In the genomic region with DNA sequence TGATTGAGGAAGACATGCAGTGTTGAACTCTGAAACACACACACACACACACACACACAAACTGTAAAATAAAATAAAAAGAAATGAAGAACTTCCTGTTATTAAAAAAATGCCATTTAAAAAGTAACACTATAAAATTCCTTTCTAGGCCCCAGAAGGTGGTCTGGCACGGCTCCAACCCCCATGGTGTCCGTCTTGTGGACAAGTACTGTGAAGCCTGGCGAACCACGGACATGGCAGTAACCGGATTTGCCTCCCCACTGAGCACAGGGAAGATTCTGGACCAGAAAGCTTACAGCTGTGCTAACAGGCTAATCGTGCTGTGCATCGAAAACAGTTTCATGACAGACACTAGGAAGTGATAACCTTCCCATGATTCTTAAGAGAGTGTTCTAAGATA, we compare ENCODE assay signal across 15 mouse cellular contexts. TPM values are rescaled to one million over a fixed set of nuclear protein-coding genes. Genes with fewer than 3 reads are reported as not detected.
DNase-seq lines count a peak whose midpoint lies in the region; TF ChIP-seq lines count a peak whose summit lies in the region.
"Had no signal": no experiment of that assay in that cellular context is flagged by ENCODE, and none has a peak within 500 bp of the region (broad histone marks: within the 10 kb centered on the region; RNA-seq: fewer than 3 reads in every experiment).

No protein-coding gene starts in this region.

- H3K4me3 ChIP-seq in lung, adult 2 months (replicated peaks; ENCODE audit: extremely low read depth, low read depth, low read length) = no peak overlapping the region
- H3K4me3 ChIP-seq: hindbrain, embryonic 13.5 days; limb, embryonic 15.5 days; lung, embryonic 15.5 days had no signal

- no peak for TF ChIP-seq CTCF in lung, adult 2 months (IDR thresholded peaks at IDR 0.05; ENCODE audit: insufficient read depth, low read length)

- DNase-seq in cerebellum, postnatal 10 days = peak; percentile 57 to 68
- DNase-seq in cerebellum, adult 9-11 months = no peak
- DNase-seq in kidney, postnatal 10 days = peak; percentile 54
- DNase-seq in kidney, adult 11 months = no peak
- DNase-seq in right cerebral cortex, postnatal 10 days (ENCODE audit: low spot score in 2 of 2) = peak; percentile 45 to 55
- no peak for DNase-seq in right cerebral cortex, postnatal 25 days
- DNase-seq in lung, adult 2 months = no peak
- DNase-seq: adrenal gland, postnatal 36 days; cerebellum, adult 11-12 months; kidney, adult 8-10 months; kidney, postnatal 25 days; thymus, postnatal 36 days had no signal

- H3K4me1 ChIP-seq in lung, adult 2 months (ENCODE audit: control insufficient read depth, insufficient read depth, low read length) = no peaks in the 10 kb centered on the region
- H3K4me1 ChIP-seq: hindbrain, embryonic 13.5 days had no signal

- WGBS in lung, adult 2 months = 72% methylated on average over 7 of the region's 7 CpGs

- TF ChIP-seq POLR2A in lung, adult 2 months (IDR thresholded peaks at IDR 0.05; ENCODE audit: borderline replicate concordance, extremely low read depth, low read depth, low read length) = no peak

RNA-seq across cellular contexts. Expression of a gene that starts 41.1 kb away (rescaled TPM):
- polyA plus RNA-seq in lung, adult 2 months (2012; rRNA removed) = 6.2 and 9.9 TPM in 2 replicates

Comparison
In these comparisons a context has a peak if more than half of its experiments do, and no peak if none do; other contexts are left out.
1. DNase-seq: peak in cerebellum, postnatal 10 days (2 of 2), kidney, postnatal 10 days (single experiment) and right cerebral cortex, postnatal 10 days (2 of 2); none in cerebellum, adult 9-11 months (single experiment), kidney, adult 11 months (single experiment), right cerebral cortex, postnatal 25 days (single experiment) and lung, adult 2 months (single experiment).